Mouse (Mus musculus) lung, postnatal 36 days (tissue): ENCODE measurements at regions not wholly inside any gene's neighbourhood (a gene's known extent, or its start where the extent isn't known, plus 50 kb on each side); places are given as distances from the start of the nearest gene placed in this dataset.
"Not testable (repeated sequence)": the region's sequence is repeated elsewhere in the genome, so short reads cannot be mapped to it uniquely, and the experiment has no call there.

Experiments
- DNase-seq: peaks from one replicate; pipeline ENCODE4 v3.0.0; 2022; ENCODE audit warnings: mixed read lengths

DNA sequence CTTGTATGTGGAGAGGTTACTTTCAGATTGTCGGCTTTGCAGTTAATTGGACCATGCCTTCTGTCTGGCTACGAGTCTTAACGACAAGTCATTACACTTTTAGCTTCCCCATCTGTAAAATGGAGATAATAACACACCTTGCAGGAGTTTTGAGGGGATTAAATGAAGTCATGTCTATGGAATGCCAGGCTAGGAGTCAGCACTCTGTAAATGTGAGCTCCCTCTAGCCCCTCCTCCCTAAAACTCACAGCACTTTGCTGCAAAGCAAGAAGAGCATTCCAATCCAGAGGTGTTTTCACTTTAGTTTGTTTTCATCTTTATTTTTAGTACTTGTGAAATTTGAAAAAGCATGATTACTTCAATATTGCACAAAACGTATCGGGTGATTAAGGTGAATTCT lies 287.7 kb upstream of the Maf start:
- no peak for DNase-seq

DNA sequence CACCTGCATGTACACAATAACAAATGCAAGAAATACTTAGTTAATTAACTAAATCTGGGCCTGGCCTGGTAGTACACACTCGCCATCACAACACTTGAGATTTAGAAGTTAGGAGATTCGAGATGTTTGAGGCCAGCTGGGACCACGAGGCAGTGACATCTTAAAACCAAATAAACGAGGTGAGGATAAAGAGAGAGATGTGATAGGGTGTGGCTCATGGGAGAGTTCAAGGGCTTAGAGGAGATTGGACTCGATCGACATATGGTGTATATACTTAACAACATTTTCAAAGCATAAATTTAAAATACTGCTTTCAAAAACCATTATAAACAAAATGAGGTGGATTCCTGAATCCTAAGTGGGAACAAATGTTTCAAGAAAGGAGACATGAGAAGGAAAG lies 284.4 kb upstream of the Maf start:
- no peak for DNase-seq

GRCm38 (mm10) chr8:115983397-115983796 lies 275.8 kb upstream of the Maf start:
- DNase-seq, result no peak

DNA sequence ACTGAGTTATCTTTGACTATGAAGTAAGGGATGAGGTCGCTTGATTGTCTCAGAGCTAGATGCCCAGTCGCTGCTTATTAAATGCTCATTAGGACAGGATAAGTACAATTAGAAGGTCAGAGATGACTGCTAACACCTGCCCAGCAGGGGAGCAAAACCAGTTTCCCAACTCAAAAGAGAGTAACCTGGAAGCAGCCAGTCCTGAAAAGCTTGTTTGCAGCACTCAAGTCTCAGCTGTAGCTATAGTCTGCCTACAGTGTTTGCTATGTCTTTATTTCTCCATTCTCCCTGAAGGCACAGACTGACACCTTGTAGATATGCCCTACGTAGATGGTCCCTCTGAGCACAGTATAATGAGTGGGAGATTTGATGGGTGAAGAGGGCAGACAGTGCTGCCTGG lies 274.7 kb upstream of the Maf start:
- DNase-seq, result no peak

DNA sequence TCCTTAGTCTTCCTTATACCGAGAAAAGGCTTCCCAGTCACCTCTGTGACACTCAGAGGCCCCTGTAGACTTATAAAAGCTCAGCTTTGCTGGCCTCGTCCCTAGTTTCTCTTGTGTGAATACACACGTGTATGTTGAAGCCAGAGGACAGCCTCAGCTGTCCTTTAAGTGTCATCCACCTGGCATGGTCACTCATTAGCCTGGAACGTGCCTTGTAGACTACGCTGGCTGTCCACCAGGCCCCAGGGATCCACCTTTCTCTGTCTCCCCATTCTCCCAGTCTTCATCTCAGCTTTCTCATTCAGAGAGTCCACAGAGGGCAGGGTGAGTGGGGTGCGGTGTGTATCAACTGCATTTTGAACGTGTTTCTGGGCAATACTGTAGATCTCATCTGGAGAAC lies 273.8 kb upstream of the Maf start:
- no peak for DNase-seq

DNA sequence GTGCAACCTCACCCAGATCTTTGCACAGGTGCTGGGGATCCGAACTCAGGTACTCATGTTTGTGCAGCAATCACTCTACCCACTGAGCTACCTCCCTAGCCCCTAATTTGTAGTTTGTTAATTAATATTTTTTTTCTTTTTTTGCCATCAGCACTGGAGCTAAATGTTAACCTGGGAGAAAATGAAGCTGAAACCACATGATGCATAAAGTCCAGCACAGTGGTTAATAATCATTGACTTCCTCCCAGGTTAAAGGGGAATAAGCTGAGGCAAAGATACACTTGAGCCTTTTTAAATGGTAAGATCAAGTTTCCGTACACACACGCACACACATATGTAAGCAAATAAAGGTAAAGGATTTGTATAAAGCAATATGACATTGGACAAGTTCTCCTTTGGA lies 273.0 kb upstream of the Maf start:
- DNase-seq, result no peak

GRCm38 (mm10) chr8:115977152-115977551 lies 269.6 kb upstream of the Maf start:
- no peak for DNase-seq

DNA sequence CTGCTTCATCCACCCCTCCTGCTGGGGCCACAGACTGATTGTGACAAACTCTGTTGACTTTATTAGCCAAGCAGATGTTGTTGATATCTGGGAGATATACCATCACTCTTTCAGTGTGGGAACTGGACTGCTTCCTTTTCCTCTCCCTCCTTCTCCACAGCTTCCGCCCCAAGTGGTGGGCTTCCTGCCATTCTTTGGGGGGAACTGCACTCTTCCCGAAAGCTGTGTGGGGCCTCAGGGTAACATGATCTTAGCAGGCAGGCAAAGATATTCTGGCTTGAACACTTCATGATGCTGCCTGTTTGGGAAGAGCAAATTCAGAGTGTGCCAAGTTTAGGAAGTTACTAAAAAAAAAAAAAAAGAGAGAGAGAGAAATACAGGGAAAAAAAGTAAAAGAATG lies 267.1 kb upstream of the Maf start:
- DNase-seq, result no peak

DNA sequence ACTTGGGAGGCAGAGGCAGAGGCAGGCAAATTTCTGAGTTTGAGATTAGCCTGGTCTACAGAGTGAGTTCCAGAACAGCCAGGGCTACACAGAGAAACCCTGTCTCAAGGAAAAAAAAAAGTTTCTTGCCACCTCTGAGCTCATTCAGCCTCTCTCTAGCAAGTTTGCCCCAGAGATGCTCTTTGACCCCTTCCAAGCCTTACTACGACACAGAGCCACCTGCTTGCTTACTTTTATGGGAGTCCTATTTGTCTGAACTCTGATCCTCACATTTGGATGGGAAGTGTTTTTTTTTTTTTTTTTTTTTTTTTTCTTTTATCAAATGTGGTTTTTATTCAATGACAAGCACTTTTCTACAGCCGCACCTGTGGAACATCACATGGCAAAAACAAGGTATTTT lies 263.8 kb upstream of the Maf start:
- not testable (repeated sequence) for DNase-seq

- DNase-seq, result no peak
Measured at GRCm38 (mm10) chr8:115968121-115968520, 260.5 kb upstream of the Maf start.

DNA sequence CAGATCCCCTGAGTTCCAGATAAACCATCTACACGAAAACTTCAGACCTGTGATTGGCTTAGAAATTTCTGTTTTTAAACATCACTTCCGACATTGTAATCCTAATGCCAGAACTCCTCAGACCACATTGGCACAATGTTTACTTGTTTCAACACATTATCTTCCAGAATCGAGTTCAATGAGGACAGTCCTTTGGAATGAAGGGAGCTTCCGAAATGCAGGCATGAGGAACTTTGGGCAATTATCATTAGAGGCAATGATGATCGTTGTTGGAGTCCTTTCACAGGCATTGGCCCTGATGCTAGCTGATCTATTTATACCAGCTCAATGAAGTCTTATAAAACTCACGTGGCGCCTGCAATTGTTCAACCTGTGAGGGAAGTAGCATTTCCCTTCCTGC lies 258.4 kb upstream of the Maf start:
- DNase-seq, result no peak

GRCm38 (mm10) chr8:115955371-115955770 lies 247.8 kb upstream of the Maf start:
- no peak for DNase-seq

DNA sequence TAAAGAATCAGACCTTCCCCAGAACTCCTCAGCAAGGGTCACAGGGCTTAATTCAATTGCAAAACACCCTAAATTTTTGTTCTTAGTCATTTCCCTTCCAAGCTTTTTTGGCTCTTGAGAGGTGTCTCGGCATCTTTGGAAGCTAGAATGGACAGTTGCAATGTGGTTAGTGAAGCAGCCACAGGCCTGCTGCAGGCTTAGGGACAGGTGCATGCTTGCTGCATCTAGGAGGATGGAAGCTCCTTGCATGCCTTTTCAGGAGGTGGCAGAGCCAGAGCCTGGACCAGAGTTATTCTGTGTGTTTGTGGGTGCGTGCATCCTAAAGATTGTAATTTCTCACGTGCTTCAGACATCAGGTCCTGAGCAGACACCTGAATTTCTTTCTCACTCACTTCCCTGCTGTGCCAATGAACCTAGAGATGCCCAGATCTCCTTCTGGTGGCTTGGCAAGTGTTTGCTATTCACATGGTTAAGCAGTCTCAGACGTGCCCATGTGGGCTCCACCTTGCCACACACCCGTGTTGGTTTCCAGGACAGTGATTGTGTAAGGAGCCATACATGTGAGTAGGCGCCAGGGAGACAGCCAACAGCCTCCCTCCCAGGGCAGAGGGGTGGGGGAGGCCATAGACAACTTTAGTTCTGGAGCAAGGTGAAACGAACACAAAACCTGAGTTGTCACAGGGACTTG lies 246.3 kb upstream of the Maf start:
- DNase-seq, result no peak

DNA sequence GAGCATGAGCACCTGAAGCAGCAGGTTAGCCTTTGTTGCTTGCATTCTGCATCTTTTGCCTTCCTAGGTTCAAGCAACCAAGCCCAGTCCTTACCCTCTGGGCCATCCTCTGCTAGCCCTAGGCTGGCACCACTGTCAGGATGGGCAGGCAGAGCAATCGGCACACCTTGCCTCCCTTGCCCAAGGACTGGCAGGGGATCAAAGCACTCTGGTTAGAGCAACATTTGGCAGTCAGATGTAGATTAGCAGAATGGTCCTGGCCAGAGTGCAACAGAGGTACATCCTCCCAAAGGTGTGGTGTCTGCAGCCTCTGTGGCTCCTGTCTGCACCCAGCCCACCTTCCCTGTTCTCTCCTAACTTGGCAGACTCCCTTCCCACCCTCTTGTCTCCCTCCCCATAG lies 244.9 kb upstream of the Maf start:
- DNase-seq, result no peak

- no peak for DNase-seq
Measured at GRCm38 (mm10) chr8:115948916-115949315, 241.3 kb upstream of the Maf start.

- peak; percentile 34 for DNase-seq
Measured at GRCm38 (mm10) chr8:115948036-115948435, 240.4 kb upstream of the Maf start.

- peak; percentile 59 for DNase-seq
Measured at GRCm38 (mm10) chr8:115942731-115943509, 235.3 kb upstream of the Maf start.

DNA sequence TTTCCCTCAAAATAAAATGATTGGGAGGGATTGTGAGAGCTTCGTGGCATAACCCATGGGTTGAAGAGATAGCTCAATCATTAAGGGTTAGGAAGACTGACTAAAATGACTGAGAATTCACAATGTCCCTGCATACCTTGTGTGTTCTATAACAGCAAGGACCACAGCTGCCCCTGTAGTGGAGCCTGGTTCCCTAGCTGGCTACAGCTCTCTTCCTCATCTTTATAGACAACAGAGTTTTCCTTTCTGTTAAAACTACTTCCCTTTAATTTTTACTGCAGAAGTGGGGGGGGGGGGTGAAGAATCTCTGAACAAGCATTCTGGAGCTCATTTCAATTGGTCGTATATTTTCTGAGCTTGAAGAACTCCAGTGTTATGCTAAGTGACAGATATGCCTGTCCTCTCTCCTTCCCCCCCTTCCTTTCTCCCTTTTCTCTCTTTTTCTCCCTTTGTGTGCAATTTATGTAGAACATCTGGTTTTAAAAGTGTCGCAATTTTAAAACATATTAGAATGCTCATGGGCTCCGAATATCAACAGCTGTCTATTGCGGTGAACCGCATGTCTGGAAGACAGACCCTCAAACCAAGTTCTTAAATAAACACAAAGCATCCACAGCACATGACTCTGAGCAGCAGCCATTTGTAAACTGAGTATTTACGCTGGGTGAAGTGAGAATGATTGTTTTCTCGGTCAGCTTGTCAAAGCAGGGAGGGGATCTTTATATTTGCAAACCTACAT lies 222.0 kb upstream of the Maf start:
- no peak for DNase-seq

- no peak for DNase-seq
Measured at GRCm38 (mm10) chr8:115921889-115922288, 214.3 kb upstream of the Maf start.

GRCm38 (mm10) chr8:115906650-115907049 lies 199.1 kb upstream of the Maf start:
- DNase-seq, result no peak

DNA sequence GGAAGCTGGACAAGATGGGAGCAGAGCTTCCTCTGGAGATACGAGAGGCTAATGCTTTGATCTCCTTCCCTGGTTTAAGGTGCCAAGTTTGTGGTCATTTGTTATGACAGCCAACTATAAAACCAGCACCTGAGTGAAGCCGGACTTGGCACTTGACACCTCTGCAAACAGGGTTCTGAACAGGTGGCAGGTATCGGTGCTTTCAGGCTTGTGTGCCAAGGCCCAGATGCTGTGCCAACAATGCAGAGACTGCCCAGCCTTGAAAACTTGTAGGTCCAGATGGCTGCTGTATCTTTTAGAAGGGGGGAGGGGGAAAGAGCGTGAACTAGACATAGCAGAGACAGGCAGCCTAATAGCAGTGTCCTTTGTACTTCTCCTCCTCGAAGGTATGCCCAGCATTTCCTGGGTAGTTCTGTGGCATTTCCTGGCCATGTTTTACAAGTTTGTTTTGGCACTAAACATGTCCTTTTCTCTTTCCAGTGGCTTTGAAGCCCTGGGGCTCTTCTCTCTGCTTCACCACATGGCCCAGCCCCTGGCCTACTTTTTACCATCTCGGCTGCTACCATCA lies 196.3 kb upstream of the Maf start:
- DNase-seq, result peak; percentile 10

GRCm38 (mm10) chr8:115897521-115898178 lies 190.1 kb upstream of the Maf start:
- DNase-seq, result peak; percentile 51

DNA sequence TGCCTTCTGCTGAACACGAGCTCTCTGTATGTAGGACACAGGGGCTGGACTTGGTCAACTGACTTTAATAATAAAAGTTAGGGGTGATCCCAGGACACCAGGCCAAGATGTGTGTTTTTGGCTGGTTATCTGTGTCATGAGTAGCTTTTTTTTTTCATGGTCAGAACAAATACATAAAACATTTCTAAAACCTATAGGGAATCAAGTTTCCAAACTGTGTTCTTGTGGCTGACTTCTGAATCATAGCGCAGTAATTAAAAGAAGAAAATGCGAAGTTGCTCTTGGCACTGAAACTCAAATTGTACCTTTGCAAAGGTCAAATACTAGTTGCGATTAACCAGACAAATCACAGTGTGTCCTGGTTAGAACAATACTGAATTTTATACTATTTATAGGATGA lies 189.5 kb upstream of the Maf start:
- no peak for DNase-seq
